Mouse (Mus musculus): ENCODE data around the gene Grap2. TPM values are rescaled to one million over a fixed set of nuclear protein-coding genes. Genes with fewer than 3 reads are reported as not detected.

The Grap2 gene
- polyA plus RNA-seq, 1 experiment: 0.08 TPM

DNA sequence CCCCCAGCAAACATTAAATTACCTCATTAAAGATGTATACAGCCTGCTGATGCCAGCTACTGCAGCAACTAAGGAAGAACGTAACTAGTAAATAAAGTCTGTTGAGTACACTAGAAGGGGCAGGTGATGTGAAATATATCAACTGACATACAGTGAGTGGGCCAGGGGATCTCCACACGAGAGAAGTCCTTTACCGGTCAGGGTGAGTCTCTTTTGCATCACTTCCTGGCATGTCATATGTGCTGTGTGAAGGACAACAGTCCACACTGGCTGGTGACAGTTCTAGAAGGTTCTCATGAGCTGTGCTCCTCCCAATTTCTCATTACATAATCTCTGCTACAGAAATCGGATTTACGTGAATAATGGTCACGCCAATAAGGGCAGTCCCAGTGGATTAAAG is 20.3 kb downstream of the Grap2 start:
- Histone ChIP-seq H3K27ac (ENCODE audit: insufficient read depth, low read length) (no peak overlapping the region), H3K4me3 (replicated peaks; ENCODE audit: insufficient read depth, low read depth, low read length) (no peak overlapping the region), H3K4me1 (ENCODE audit: control insufficient read depth, insufficient read depth, low read length) (peaks cover 5% of the 10 kb centered on the region; the same call in 1 of the 2 replicates), H3K27me3 (ENCODE audit: control insufficient read depth, insufficient read depth, low read length) (no peaks in the 10 kb centered on the region)
- no peak for DNase-seq
- 96% methylated on average over 6 of the region's 6 CpGs for WGBS
- TF ChIP-seq POLR2A (IDR thresholded peaks at IDR 0.05; ENCODE audit: borderline replicate concordance, insufficient read depth, low read length) (no peak), CTCF (IDR thresholded peaks at IDR 0.05; ENCODE audit: borderline replicate concordance, insufficient read depth, low read depth, low read length) (no peak)

GRCm38 (mm10) chr15:80593877-80594276 is 21.5 kb downstream of the Grap2 start:
- no peaks in the 10 kb centered on the region for H3K27me3 ChIP-seq (ENCODE audit: control insufficient read depth, insufficient read depth, low read length)
- DNase-seq: no peak
- TF ChIP-seq POLR2A (IDR thresholded peaks at IDR 0.05; ENCODE audit: borderline replicate concordance, insufficient read depth, low read length) (no peak), CTCF (IDR thresholded peaks at IDR 0.05; ENCODE audit: borderline replicate concordance, insufficient read depth, low read depth, low read length) (no peak)
- no peak overlapping the region for H3K4me3 ChIP-seq (replicated peaks; ENCODE audit: insufficient read depth, low read depth, low read length)
- peaks cover 5% of the 10 kb centered on the region; the same call in 1 of the 2 replicates for H3K4me1 ChIP-seq (ENCODE audit: control insufficient read depth, insufficient read depth, low read length)
- H3K27ac ChIP-seq (ENCODE audit: insufficient read depth, low read length): no peak overlapping the region
- WGBS: 39% methylated on average over 5 of the region's 5 CpGs

DNA sequence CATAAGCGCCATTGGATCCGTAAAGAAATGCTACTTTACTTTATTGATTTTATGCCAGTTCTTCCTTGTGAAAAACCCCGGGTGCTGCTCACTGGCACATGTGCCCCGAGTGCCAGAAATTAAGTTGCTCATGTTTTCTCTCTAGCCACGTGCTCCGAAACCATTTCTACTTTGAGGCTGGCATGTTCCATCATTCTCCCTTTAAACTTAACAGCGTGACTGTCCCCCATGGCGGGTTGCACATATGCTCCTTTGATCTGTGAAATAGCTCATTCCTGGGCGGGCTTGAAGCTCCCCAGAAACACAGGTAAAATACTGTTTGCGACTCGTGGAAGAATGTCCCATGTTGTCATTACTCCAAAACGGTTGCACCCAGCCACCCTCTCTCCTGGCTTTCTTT is 26.4 kb downstream of the Grap2 start:
- no peaks in the 10 kb centered on the region for H3K27me3 ChIP-seq (ENCODE audit: control insufficient read depth, insufficient read depth, low read length)
- no peak for DNase-seq
- H3K27ac ChIP-seq (ENCODE audit: insufficient read depth, low read length): no peak overlapping the region
- H3K4me1 ChIP-seq (ENCODE audit: control insufficient read depth, insufficient read depth, low read length): 0 out of 2 replicates have a peak, but pooled peaks cover 3% of the 10 kb centered on the region
- TF ChIP-seq CTCF (IDR thresholded peaks at IDR 0.05; ENCODE audit: borderline replicate concordance, insufficient read depth, low read depth, low read length): no peak
- no peak for TF ChIP-seq POLR2A (IDR thresholded peaks at IDR 0.05; ENCODE audit: borderline replicate concordance, insufficient read depth, low read length)
- WGBS: 51% methylated on average over 12 of the region's 12 CpGs
- no peak overlapping the region for H3K4me3 ChIP-seq (replicated peaks; ENCODE audit: insufficient read depth, low read depth, low read length)

DNA sequence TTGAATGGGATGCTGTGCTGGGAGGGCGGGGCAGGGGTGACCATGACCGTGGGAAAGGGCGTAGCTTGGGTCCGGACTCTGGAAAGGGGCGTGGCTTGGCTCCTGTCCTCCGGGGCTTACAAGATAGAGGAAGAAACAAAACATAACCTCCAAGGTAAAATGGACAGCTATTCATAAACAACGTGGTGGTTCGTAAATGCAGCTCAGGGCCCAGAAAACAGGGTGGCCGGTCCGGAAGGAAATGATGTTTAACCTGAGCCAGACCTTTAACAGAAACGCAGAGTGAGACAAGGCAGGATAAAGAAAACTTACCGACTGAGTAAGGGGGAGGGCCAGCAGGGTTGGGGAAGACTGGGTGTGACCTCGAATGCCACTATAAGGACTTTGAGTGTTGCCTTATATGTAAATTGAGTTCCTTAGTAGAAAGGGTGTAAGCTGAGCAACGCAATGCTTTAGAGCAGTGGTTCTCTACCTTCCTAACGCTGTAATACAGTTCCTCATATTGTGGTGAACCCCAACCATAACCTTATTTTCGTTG is 26.9 kb downstream of the Grap2 start:
- no peaks in the 10 kb centered on the region for H3K4me1 ChIP-seq (ENCODE audit: control insufficient read depth, insufficient read depth, low read length)
- TF ChIP-seq POLR2A (IDR thresholded peaks at IDR 0.05; ENCODE audit: borderline replicate concordance, insufficient read depth, low read length) (no peak), CTCF (IDR thresholded peaks at IDR 0.05; ENCODE audit: borderline replicate concordance, insufficient read depth, low read depth, low read length) (no peak)

GRCm38 (mm10) chr15:80599843-80600242 is 27.4 kb downstream of the Grap2 start:
- no peak overlapping the region for H3K27ac ChIP-seq (ENCODE audit: insufficient read depth, low read length)
- WGBS: 91% methylated on average over 4 of the region's 4 CpGs
- no peak for TF ChIP-seq CTCF (IDR thresholded peaks at IDR 0.05; ENCODE audit: borderline replicate concordance, insufficient read depth, low read depth, low read length)
- no peak for TF ChIP-seq POLR2A (IDR thresholded peaks at IDR 0.05; ENCODE audit: borderline replicate concordance, insufficient read depth, low read length)
- no peak for DNase-seq
- no peak overlapping the region for H3K4me3 ChIP-seq (replicated peaks; ENCODE audit: insufficient read depth, low read depth, low read length)
- H3K4me1 ChIP-seq (ENCODE audit: control insufficient read depth, insufficient read depth, low read length): no peaks in the 10 kb centered on the region
- no peaks in the 10 kb centered on the region for H3K27me3 ChIP-seq (ENCODE audit: control insufficient read depth, insufficient read depth, low read length)

More for the DNA sequence above, 26.9 kb downstream of the Grap2 start:
- Histone ChIP-seq H3K27me3 (ENCODE audit: control insufficient read depth, insufficient read depth, low read length) (no peaks in the 10 kb centered on the region), H3K4me3 (replicated peaks; ENCODE audit: insufficient read depth, low read depth, low read length) (no peak overlapping the region), H3K27ac (ENCODE audit: insufficient read depth, low read length) (no peak overlapping the region)
- DNase-seq: no peak
- 55% methylated on average over 16 of the region's 16 CpGs for WGBS

DNA sequence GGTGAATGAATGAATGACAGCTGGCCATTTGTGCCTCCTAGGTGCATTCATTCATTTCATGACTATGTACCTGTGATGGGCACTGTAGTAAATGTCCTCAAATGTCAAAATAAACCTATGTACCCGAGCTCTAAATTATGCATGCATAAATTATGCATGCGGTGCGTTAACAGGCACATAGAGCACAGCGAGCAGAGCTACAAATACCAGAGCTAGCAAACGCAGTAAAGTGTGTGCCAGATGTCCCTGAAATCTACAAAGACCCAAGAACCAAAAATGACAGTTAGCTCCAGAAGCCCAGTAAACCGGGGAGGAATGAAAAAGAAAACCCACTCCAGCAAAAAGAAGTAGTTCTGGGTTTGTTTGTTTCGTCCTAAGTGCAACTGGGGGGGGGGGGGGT is 29.1 kb downstream of the Grap2 start:
- H3K27ac ChIP-seq (ENCODE audit: insufficient read depth, low read length): no peak overlapping the region
- no peak for DNase-seq
- TF ChIP-seq POLR2A (IDR thresholded peaks at IDR 0.05; ENCODE audit: borderline replicate concordance, insufficient read depth, low read length) (no peak), CTCF (IDR thresholded peaks at IDR 0.05; ENCODE audit: borderline replicate concordance, insufficient read depth, low read depth, low read length) (no peak)
- 79% methylated on average over 7 of the region's 7 CpGs for WGBS
- H3K4me1 ChIP-seq (ENCODE audit: control insufficient read depth, insufficient read depth, low read length): no peaks in the 10 kb centered on the region
- no peak overlapping the region for H3K4me3 ChIP-seq (replicated peaks; ENCODE audit: insufficient read depth, low read depth, low read length)
- no peaks in the 10 kb centered on the region; the same call in 1 of the 2 replicates for H3K27me3 ChIP-seq (ENCODE audit: control insufficient read depth, insufficient read depth, low read length)

DNA sequence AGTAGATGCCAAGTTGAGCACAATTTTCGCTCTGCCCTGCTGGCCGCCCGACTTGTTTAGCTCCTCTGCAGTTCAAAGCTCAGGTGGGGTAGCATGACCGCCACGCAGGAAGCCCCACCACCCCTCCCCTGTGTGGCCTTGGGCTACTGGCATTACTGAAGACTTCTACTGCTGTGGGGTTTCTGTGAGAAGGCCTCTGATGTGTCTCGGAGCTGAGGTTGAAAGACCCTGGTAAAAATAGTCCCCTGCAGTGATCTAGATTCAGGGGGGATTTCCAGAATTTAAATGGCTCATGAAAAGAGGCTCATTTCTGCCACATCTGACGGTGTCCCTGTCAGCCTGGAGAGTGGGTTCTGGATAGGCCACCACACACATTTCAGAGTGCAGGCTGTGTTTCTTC is 30.1 kb downstream of the Grap2 start:
- Histone ChIP-seq H3K27ac (ENCODE audit: insufficient read depth, low read length) (no peak overlapping the region), H3K4me3 (replicated peaks; ENCODE audit: insufficient read depth, low read depth, low read length) (no peak overlapping the region), H3K4me1 (ENCODE audit: control insufficient read depth, insufficient read depth, low read length) (no peaks in the 10 kb centered on the region), H3K27me3 (ENCODE audit: control insufficient read depth, insufficient read depth, low read length) (no peaks in the 10 kb centered on the region; the same call in 1 of the 2 replicates)
- DNase-seq: no peak
- TF ChIP-seq POLR2A (IDR thresholded peaks at IDR 0.05; ENCODE audit: borderline replicate concordance, insufficient read depth, low read length): no peak
- TF ChIP-seq CTCF (IDR thresholded peaks at IDR 0.05; ENCODE audit: borderline replicate concordance, insufficient read depth, low read depth, low read length): no peak
- 88% methylated on average over 7 of the region's 7 CpGs for WGBS

DNA sequence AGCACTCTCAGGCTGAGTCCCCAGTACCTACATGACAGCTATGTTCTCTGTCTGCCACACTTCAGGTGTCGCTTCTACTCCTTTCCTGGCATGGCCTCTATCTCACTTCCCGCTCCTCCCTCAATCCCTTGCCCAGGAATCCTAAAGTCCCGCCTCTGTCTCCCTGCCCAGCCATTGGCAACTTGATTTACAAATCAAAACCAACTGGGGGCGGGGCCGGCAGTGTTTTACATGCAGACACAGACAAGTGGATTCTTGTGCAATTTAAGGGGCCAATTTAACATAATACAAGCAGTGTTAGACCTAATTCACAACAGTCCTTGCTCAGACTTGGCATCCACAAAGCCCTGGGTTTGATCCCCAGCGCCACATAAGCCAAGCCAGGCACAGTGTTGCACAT is 31.6 kb downstream of the Grap2 start:
- Histone ChIP-seq H3K27me3 (ENCODE audit: control insufficient read depth, insufficient read depth, low read length) (no peaks in the 10 kb centered on the region; the same call in 1 of the 2 replicates), H3K4me3 (replicated peaks; ENCODE audit: insufficient read depth, low read depth, low read length) (no peak overlapping the region), H3K4me1 (ENCODE audit: control insufficient read depth, insufficient read depth, low read length) (no peaks in the 10 kb centered on the region), H3K27ac (ENCODE audit: insufficient read depth, low read length) (no peak overlapping the region)
- WGBS: 96% methylated on average over 6 of the region's 6 CpGs
- TF ChIP-seq POLR2A (IDR thresholded peaks at IDR 0.05; ENCODE audit: borderline replicate concordance, insufficient read depth, low read length) (no peak), CTCF (IDR thresholded peaks at IDR 0.05; ENCODE audit: borderline replicate concordance, insufficient read depth, low read depth, low read length) (no peak)
- no peak for DNase-seq
